Mouse (Mus musculus) olfactory bulb, adult 2 months (tissue): ENCODE data around the gene Gimap8.

Experiments
- CTCF ChIP-seq: fragments of 200-500 bp; IDR thresholded peaks from 2 replicates; pipeline ENCODE4 v1.5.1; 2012; ENCODE audit warnings: low read depth, mild to moderate bottlenecking, low read length, moderate library complexity; ENCODE audit not compliant: insufficient read depth
- POLR2A ChIP-seq: fragments of 200-500 bp; IDR thresholded peaks from 2 replicates; pipeline ENCODE4 v1.6.1; 2012; ENCODE audit warnings: mild to moderate bottlenecking, low read depth, low read length, moderate library complexity; ENCODE audit not compliant: insufficient read depth

DNA sequence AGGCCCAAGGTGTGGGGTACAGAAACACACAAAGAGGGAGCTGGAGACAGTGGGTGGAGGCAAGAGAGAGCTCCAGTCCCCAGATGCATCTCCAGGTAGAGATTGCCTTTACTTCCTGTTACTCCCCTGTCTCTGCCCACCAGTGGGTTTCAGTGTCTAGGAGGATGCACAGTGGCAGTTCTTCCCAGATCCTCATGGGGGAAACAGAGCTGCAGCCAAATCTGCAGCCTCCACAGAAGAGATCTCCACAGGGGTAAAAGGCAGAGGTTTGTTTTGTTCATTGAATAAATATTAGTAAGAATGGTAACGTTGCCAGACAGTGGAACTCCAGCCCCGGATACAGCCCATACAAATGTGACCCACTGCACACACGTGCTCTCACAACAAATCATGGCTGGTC, 36.4 kb upstream of the Gimap8 start:
- TF ChIP-seq POLR2A (no peak), CTCF (no peak)
